Mouse (Mus musculus) intestine, embryonic 16.5 days (tissue): ENCODE results near the gene Hnrnph1. TPM values are rescaled to one million over a fixed set of nuclear protein-coding genes. Genes with fewer than 3 reads are reported as not detected.

Experiments used
- ATAC-seq: fragments of 200-750 bp; cut with Nextera tagmentation; 2 replicates; pipeline ENCODE4 v1.8.0; 2017; ENCODE audit warnings: moderate TSS enrichment, moderate library complexity
- H3K27ac ChIP-seq: fragments of 300-500 bp; sonication (generic); 2 replicates; pipeline ENCODE4 v1.5.1; 2014; ENCODE audit warnings: mild to moderate bottlenecking, low read length
- H3K27me3 ChIP-seq: fragments of 300-500 bp; sonication (generic); replicated peaks from 2 replicates; pipeline ENCODE4 v1.6.1; 2014; ENCODE audit warnings: low read length, control low read depth, mixed read lengths; ENCODE audit not compliant: control insufficient read depth, insufficient read depth
- H3K36me3 ChIP-seq: fragments of 300-500 bp; sonication (generic); 2 replicates; pipeline ENCODE4 v1.6.1; 2014; ENCODE audit warnings: low read length, control low read depth; ENCODE audit not compliant: control insufficient read depth, insufficient read depth
- H3K4me1 ChIP-seq: fragments of 300-500 bp; sonication (generic); 2 replicates; pipeline ENCODE4 v1.6.1; 2014; ENCODE audit warnings: low read length, control low read depth, mixed read lengths; ENCODE audit not compliant: control insufficient read depth, insufficient read depth
- H3K4me2 ChIP-seq: fragments of 300-500 bp; sonication (generic); 2 replicates; pipeline ENCODE4 v1.6.1; 2014; ENCODE audit warnings: low read depth, low read length, control low read depth
- H3K4me3 ChIP-seq: fragments of 300-500 bp; sonication (generic); 2 replicates; pipeline ENCODE4 v1.5.1; 2014; ENCODE audit warnings: mild to moderate bottlenecking, low read length
- H3K9ac ChIP-seq: fragments of 300-500 bp; sonication (generic); 2 replicates; pipeline ENCODE4 v1.6.1; 2014; ENCODE audit warnings: low read depth, low read length
- H3K9me3 ChIP-seq: fragments of 300-500 bp; sonication (generic); 2 replicates; pipeline ENCODE4 v1.6.1; 2016; ENCODE audit warnings: low read length, control low read depth; ENCODE audit not compliant: control insufficient read depth
- WGBS: fragments of 180-500 bp; shearing (Covaris S2); extraction: QIAGEN DNeasy Blood & Tissue Kit; methylation state at CpG from one replicate; pipeline ENCODE4 v1.1.7; 2014; 5-methylcytosine and 5-hydroxymethylcytosine counted together
- polyA plus RNA-seq: library from polyadenylated mRNA; unstranded; fragments of >200 nt; fragmentation: Nextera tagmentation; extraction: Ambion mirVana; gene quantifications from 2 replicates; pipeline ENCODE4 v1.2.1, GENCODE M21; 2015

Gene Hnrnph1
- polyA plus RNA-seq, 1 experiment from 2014 or later, result 262 TPM

- peaks cover 2% of the 10 kb centered on the region for H3K36me3 ChIP-seq
- H3K27me3 ChIP-seq, result no peaks in the 10 kb centered on the region
- no peak overlapping the region for H3K27ac ChIP-seq
- no peaks in the 10 kb centered on the region for H3K9me3 ChIP-seq
- peak overlapping the region; percentile 70 for H3K4me2 ChIP-seq
- 47% methylated on average over 5 of the region's 5 CpGs for WGBS
- 0 out of 2 replicates have a peak, but pooled peaks cover 4% of the 10 kb centered on the region for H3K4me1 ChIP-seq
- peak overlapping the region; percentile 49 for H3K9ac ChIP-seq
- H3K4me3 ChIP-seq, result peak overlapping the region; percentile 40
- ATAC-seq, result no peak; the same call in 1 of the 2 replicates
Observed at GRCm38 (mm10) chr11:50421461-50421860, 44.7 kb downstream of the Hnrnph1 start.

GRCm38 (mm10) chr11:50421934-50422780 is 45.4 kb downstream of the Hnrnph1 start:
- Histone ChIP-seq H3K9ac (peak overlapping the region; percentile 49), H3K4me1 (0 out of 2 replicates have a peak, but pooled peaks cover 4% of the 10 kb centered on the region), H3K4me2 (peak overlapping the region; percentile 70), H3K9me3 (no peaks in the 10 kb centered on the region), H3K4me3 (peak overlapping the region; percentile 40), H3K27me3 (no peaks in the 10 kb centered on the region), H3K27ac (no peak overlapping the region), H3K36me3 (peaks cover 2% of the 10 kb centered on the region)
- 22% methylated on average over 22 of the region's 22 CpGs for WGBS
- ATAC-seq, result peak; percentile 93

- 85% methylated on average over 4 of the region's 4 CpGs for WGBS
Observed at GRCm38 (mm10) chr11:50426056-50426455, 49.3 kb downstream of the Hnrnph1 start.

GRCm38 (mm10) chr11:50430277-50431133 is 53.7 kb downstream of the Hnrnph1 start, which contains the start of gene Rufy1:
Rufy1 (minus strand) TSS chr11:50431125.
- H3K9ac ChIP-seq, result peak within 1 kb of the TSS; percentile 86
- no peaks in the 10 kb centered on the region for H3K36me3 ChIP-seq
- H3K4me2 ChIP-seq, result peak within 1 kb of the TSS; percentile 80
- peak within 1 kb of the TSS; percentile 92 for H3K27ac ChIP-seq
- no peaks in the 10 kb centered on the region for H3K27me3 ChIP-seq
- under 1% methylated on average over 90 of the region's 90 CpGs for WGBS
- H3K4me1 ChIP-seq, result 0 out of 2 replicates have a peak, but pooled peaks cover 4% of the 10 kb centered on the region
- peak within 1 kb of the TSS; percentile 91 for H3K4me3 ChIP-seq
- H3K9me3 ChIP-seq, result no peaks in the 10 kb centered on the region
- ATAC-seq, result peak; percentile 90

More at GRCm38 (mm10) chr11:50426056-50426455, 49.3 kb downstream of the Hnrnph1 start:
- no peaks in the 10 kb centered on the region for H3K36me3 ChIP-seq
- no peaks in the 10 kb centered on the region for H3K9me3 ChIP-seq
- no peaks in the 10 kb centered on the region for H3K27me3 ChIP-seq
- no peak for ATAC-seq
- H3K4me1 ChIP-seq, result 0 out of 2 replicates have a peak, but pooled peaks cover 4% of the 10 kb centered on the region
- H3K4me3 ChIP-seq, result no peak overlapping the region
- no peak overlapping the region for H3K9ac ChIP-seq
- H3K27ac ChIP-seq, result no peak overlapping the region
- no peak overlapping the region for H3K4me2 ChIP-seq

DNA sequence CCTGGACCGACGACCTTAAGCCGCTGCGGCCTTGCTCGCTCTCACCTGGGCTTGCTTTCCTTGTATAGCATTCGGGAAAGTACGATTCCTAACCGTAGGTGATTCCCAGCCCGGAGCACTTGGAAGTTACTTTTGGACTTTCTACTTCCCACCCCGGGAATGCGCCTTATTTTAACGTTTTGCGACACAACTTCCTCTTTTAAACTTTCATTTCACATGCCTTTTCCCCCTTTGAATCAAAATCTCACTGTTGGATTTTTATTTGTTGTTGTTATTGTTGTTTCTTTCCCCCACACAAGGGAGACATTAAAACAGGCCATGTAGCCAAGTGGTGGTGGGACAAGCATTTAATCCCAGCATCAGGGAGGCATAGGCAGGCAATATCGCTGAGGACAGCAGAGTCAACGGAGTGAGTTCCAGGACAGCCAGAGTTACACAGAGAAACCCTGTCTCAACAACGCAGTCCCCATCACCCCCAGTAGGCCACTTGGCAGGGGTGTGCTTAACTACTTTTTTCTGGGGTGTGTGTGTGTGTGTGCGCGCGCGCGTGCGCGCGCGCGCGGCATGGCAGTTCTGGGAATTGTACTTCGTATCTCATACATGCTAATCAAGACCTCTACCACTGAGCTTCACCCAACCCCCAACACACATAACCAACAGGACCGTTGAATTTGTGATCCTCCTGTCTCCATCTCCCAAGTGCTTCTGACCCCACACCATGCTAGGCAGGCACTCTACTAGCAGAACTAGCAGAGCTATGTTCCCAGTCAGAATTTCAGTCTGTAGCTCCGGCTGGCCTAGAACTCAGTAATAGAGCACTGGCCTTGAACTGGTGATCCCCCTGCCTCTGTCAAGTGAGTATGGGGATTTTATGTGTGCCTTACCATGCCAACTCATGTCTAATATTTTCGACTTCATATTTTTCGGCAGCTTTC is 54.6 kb downstream of the Hnrnph1 start:
- Histone ChIP-seq H3K9me3 (no peaks in the 10 kb centered on the region), H3K36me3 (no peaks in the 10 kb centered on the region), H3K27me3 (no peaks in the 10 kb centered on the region), H3K27ac (peak overlapping the region; percentile 92), H3K9ac (peak overlapping the region; percentile 86), H3K4me3 (peak overlapping the region; percentile 91), H3K4me1 (0 out of 2 replicates have a peak, but pooled peaks cover 4% of the 10 kb centered on the region), H3K4me2 (peak overlapping the region; percentile 80)
- peak; percentile 49 for ATAC-seq
- 25% methylated on average over 32 of the region's 32 CpGs for WGBS

- ATAC-seq, result no peak
- no peaks in the 10 kb centered on the region for H3K27me3 ChIP-seq
- 0 out of 2 replicates have a peak, but pooled peaks cover 4% of the 10 kb centered on the region for H3K4me1 ChIP-seq
- H3K27ac ChIP-seq, result no peak overlapping the region
- H3K36me3 ChIP-seq, result no peaks in the 10 kb centered on the region
- H3K4me2 ChIP-seq, result peak overlapping the region; percentile 80; the same call in 1 of the 2 replicates
- 89% methylated on average over 3 of the region's 3 CpGs for WGBS
- H3K9ac ChIP-seq, result no peak overlapping the region
- no peaks in the 10 kb centered on the region for H3K9me3 ChIP-seq
- no peak overlapping the region for H3K4me3 ChIP-seq
Observed at GRCm38 (mm10) chr11:50432069-50432440, 55.3 kb downstream of the Hnrnph1 start.

- H3K9me3 ChIP-seq, result no peaks in the 10 kb centered on the region
- 94% methylated on average over 5 of the region's 5 CpGs for WGBS
Observed at GRCm38 (mm10) chr11:50432896-50433295, 56.1 kb downstream of the Hnrnph1 start.

More at GRCm38 (mm10) chr11:50432896-50433295, 56.1 kb downstream of the Hnrnph1 start:
- Histone ChIP-seq H3K36me3 (no peaks in the 10 kb centered on the region), H3K4me3 (no peak overlapping the region), H3K27me3 (no peaks in the 10 kb centered on the region), H3K27ac (no peak overlapping the region), H3K4me2 (no peak overlapping the region), H3K4me1 (0 out of 2 replicates have a peak, but pooled peaks cover 4% of the 10 kb centered on the region), H3K9ac (no peak overlapping the region)
- no peak for ATAC-seq
